Mouse (Mus musculus) hindbrain, embryonic 12.5 days (tissue): Measurements from ENCODE around the gene Cdca7l. TPM values are rescaled to one million over a fixed set of nuclear protein-coding genes. Genes with fewer than 3 reads are reported as not detected.
A peak's percentile ranks its signal among the peaks of the same experiment; 100 is the strongest.
"Not testable (repeated sequence)": the region's sequence is repeated elsewhere in the genome, so short reads cannot be mapped to it uniquely, and the experiment has no call there.

Source experiments
- ATAC-seq: fragments of 200-750 bp; cut with Nextera tagmentation; 2 replicates; pipeline ENCODE4 v1.8.0; 2017; ENCODE audit warnings: moderate TSS enrichment; ENCODE audit not compliant: low FRiP score
- H3K27ac ChIP-seq: fragments of 300-500 bp; sonication (generic); 2 replicates; pipeline ENCODE4 v1.5.1; 2016; ENCODE audit warnings: mild to moderate bottlenecking
- H3K27me3 ChIP-seq: fragments of 300-500 bp; sonication (generic); 2 replicates; pipeline ENCODE4 v1.6.1; 2016; ENCODE audit warnings: mild to moderate bottlenecking
- H3K36me3 ChIP-seq: fragments of 300-500 bp; sonication (generic); 2 replicates; pipeline ENCODE4 v1.6.1; 2016; ENCODE audit warnings: mild to moderate bottlenecking
- H3K4me1 ChIP-seq: fragments of 300-500 bp; sonication (generic); 2 replicates; pipeline ENCODE4 v1.6.1; 2016
- H3K4me2 ChIP-seq: fragments of 300-500 bp; sonication (generic); replicated peaks from 2 replicates; pipeline ENCODE4 v1.6.1; 2016; ENCODE audit warnings: mild to moderate bottlenecking
- H3K4me3 ChIP-seq: fragments of 300-500 bp; sonication (generic); 2 replicates; pipeline ENCODE4 v1.5.1; 2016; ENCODE audit warnings: mild to moderate bottlenecking
- H3K9ac ChIP-seq: fragments of 300-500 bp; sonication (generic); 2 replicates; pipeline ENCODE4 v1.6.1; 2016; ENCODE audit warnings: mild to moderate bottlenecking, moderate library complexity
- H3K9me3 ChIP-seq: fragments of 300-500 bp; sonication (generic); replicated peaks from 2 replicates; pipeline ENCODE4 v1.6.1; 2016; ENCODE audit warnings: mild to moderate bottlenecking
- WGBS: fragments of 180-500 bp; shearing (Covaris S2); methylation state at CpG from one replicate; pipeline ENCODE4 v1.1.7; 2016; 5-methylcytosine and 5-hydroxymethylcytosine counted together
- polyA plus RNA-seq: library from polyadenylated mRNA; unstranded; fragments of >200 nt; fragmentation: Nextera tagmentation; extraction: Ambion mirVana; gene quantifications from 2 replicates; pipeline ENCODE4 v1.2.1, GENCODE M21; 2016

Cdca7l gene
- polyA plus RNA-seq, 1 experiment from 2014 or later: 20.2 TPM

GRCm38 (mm10) chr12:117884627-117885026 is 80.5 kb downstream of the Cdca7l start:
- no peaks in the 10 kb centered on the region for H3K4me1 ChIP-seq
- H3K27ac ChIP-seq: no peak overlapping the region
- 92% methylated on average over 2 of the region's 2 CpGs for WGBS
- no peak overlapping the region for H3K9ac ChIP-seq
- H3K9me3 ChIP-seq: no peaks in the 10 kb centered on the region
- no peaks in the 10 kb centered on the region for H3K27me3 ChIP-seq
- H3K4me2 ChIP-seq: no peak overlapping the region
- no peak for ATAC-seq
- H3K36me3 ChIP-seq: no peaks in the 10 kb centered on the region; the same call in 1 of the 2 replicates
- no peak overlapping the region for H3K4me3 ChIP-seq

GRCm38 (mm10) chr12:117887422-117887821 is 83.3 kb downstream of the Cdca7l start:
- Histone ChIP-seq H3K36me3 (no peaks in the 10 kb centered on the region), H3K27me3 (no peaks in the 10 kb centered on the region), H3K9ac (no peak overlapping the region), H3K4me1 (no peaks in the 10 kb centered on the region), H3K27ac (no peak overlapping the region), H3K9me3 (no peaks in the 10 kb centered on the region), H3K4me3 (no peak overlapping the region), H3K4me2 (no peak overlapping the region)
- WGBS: 79% methylated on average over 3 of the region's 3 CpGs
- ATAC-seq: no peak

DNA sequence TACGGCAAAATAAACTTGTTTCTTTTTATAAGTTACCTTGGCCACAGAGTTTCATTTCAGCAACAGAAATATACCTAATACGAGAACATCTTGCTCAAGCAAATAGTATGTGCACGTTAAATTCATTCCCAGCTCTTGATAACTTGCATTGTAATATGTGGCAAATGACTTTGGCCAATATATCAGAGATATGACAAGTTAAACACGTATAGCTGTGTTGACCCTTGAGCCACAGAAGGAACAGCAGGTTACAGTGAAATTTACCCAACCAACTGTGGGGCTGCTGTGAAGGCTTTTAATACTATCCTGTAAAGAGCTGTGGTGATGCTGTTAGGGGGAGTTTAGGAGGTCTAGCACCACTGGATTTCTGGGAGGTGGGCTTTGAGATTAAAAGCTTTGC is 96.7 kb downstream of the Cdca7l start:
- not testable (repeated sequence) for H3K36me3 ChIP-seq, H3K4me3 ChIP-seq, H3K4me1 ChIP-seq, H3K9me3 ChIP-seq, H3K27ac ChIP-seq, H3K9ac ChIP-seq, H3K4me2 ChIP-seq, ATAC-seq, H3K27me3 ChIP-seq
- 90% methylated on average over 1 of the region's 4 CpGs for WGBS

GRCm38 (mm10) chr12:117901352-117901751 is 97.3 kb downstream of the Cdca7l start:
- WGBS: 59% methylated on average over 2 of the region's 4 CpGs
- not testable (repeated sequence) for H3K27me3 ChIP-seq, H3K27ac ChIP-seq, H3K9ac ChIP-seq, ATAC-seq, H3K4me2 ChIP-seq, H3K9me3 ChIP-seq, H3K36me3 ChIP-seq, H3K4me1 ChIP-seq, H3K4me3 ChIP-seq

DNA sequence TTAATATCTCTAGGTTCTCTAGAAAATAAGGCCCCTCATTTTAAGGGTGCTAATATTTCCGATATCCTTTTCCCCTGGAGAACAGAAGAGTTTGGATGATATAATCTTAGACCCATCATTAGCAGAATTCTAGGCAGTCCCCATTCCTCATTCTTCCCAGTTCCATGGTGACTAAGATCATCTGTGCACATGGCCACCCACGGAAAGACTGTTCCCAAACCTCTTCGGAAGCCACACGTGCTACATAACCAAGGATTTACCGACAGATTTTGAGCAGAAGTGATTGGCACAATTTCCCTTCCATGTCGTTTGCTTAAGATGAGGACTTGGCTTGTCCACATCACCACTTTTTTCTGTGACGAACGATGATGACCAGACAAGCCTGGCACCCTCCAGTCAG is 99.6 kb downstream of the Cdca7l start:
- H3K27ac ChIP-seq: no peak overlapping the region
- no peak overlapping the region for H3K4me2 ChIP-seq
- ATAC-seq: no peak
- H3K4me3 ChIP-seq: no peak overlapping the region
- 93% methylated on average over 8 of the region's 8 CpGs for WGBS
- no peak overlapping the region for H3K9ac ChIP-seq
- H3K9me3 ChIP-seq: no peaks in the 10 kb centered on the region
- no peaks in the 10 kb centered on the region for H3K36me3 ChIP-seq
- H3K4me1 ChIP-seq: 0 out of 2 replicates have a peak, but pooled peaks cover 2% of the 10 kb centered on the region
- no peaks in the 10 kb centered on the region for H3K27me3 ChIP-seq

GRCm38 (mm10) chr12:117905232-117905840 is 101.2 kb downstream of the Cdca7l start:
- not testable (repeated sequence) for H3K9me3 ChIP-seq

GRCm38 (mm10) chr12:117911396-117911795 is 107.3 kb downstream of the Cdca7l start:
- WGBS: 83% methylated on average over 1 of the region's 1 CpGs
- Histone ChIP-seq H3K36me3 (no peaks in the 10 kb centered on the region), H3K27me3 (no peaks in the 10 kb centered on the region), H3K27ac (no peak overlapping the region), H3K9ac (no peak overlapping the region), H3K4me1 (peaks cover 22% of the 10 kb centered on the region), H3K9me3 (no peaks in the 10 kb centered on the region), H3K4me3 (no peak overlapping the region), H3K4me2 (no peak overlapping the region)
- ATAC-seq: no peak

More at GRCm38 (mm10) chr12:117905232-117905840, 101.2 kb downstream of the Cdca7l start:
- H3K27me3 ChIP-seq, ATAC-seq, H3K4me1 ChIP-seq, H3K4me3 ChIP-seq, H3K4me2 ChIP-seq, H3K27ac ChIP-seq, H3K36me3 ChIP-seq, H3K9ac ChIP-seq: not testable (repeated sequence)
- WGBS: 90% methylated on average over 4 of the region's 4 CpGs

GRCm38 (mm10) chr12:117914613-117915245 is 110.6 kb downstream of the Cdca7l start:
- 0 out of 2 replicates have a peak, but pooled peaks have one; percentile 31 for ATAC-seq
- Histone ChIP-seq H3K27me3 (no peaks in the 10 kb centered on the region), H3K4me2 (no peak overlapping the region), H3K4me1 (peaks cover 24% of the 10 kb centered on the region), H3K9ac (no peak overlapping the region), H3K36me3 (no peaks in the 10 kb centered on the region), H3K9me3 (no peaks in the 10 kb centered on the region), H3K27ac (no peak overlapping the region), H3K4me3 (no peak overlapping the region)
- 15% methylated on average over 10 of the region's 10 CpGs for WGBS

DNA sequence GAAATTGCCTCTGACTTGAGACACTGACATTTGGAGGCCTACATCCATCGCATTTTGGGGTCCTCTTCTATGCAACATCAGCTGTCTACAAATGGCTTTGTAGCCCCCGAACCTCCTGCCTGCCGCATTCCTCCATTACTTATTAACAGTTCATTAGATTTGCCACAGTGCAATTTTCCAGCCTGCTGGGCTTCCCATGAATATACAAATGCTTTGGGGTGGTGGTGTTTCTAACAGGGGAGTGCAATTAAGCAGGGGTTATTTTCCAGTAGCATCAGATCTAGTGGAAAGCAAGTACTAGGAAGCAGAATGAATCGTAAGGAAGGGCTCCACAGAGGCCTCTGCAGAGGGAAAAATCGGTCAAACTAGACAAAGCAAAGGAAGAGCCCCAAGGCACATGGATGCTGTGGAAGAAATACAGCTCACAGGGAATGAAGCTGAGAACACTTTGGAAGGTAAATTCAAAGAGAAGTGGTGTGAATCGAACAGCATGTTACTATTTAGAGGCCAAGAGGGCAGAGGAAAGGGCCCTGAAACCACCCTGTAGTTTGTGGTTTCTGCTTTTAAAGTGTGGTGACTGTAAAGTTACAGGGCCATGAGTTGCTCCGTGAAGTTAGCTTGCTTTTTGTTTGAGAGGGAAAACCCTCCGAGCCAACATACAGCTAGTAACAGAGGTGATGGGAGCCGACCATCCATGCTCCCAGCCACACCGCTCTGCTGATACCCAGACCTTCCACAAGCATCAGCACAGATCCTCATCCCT is 111.9 kb downstream of the Cdca7l start:
- Histone ChIP-seq H3K4me1 (peaks cover 24% of the 10 kb centered on the region), H3K4me3 (no peak overlapping the region), H3K9me3 (no peaks in the 10 kb centered on the region), H3K27me3 (no peaks in the 10 kb centered on the region), H3K9ac (no peak overlapping the region), H3K4me2 (no peak overlapping the region), H3K27ac (no peak overlapping the region), H3K36me3 (no peaks in the 10 kb centered on the region)
- WGBS: 41% methylated on average over 10 of the region's 10 CpGs
- peak; percentile 53 for ATAC-seq
